Mouse (Mus musculus) CH12.LX (cell line): ENCODE data around the gene Ptpn4. TPM values are rescaled to one million over a fixed set of nuclear protein-coding genes. Genes with fewer than 3 reads are reported as not detected.

Experiments
- DNase-seq: peaks from one replicate; pipeline ENCODE4 v3.0.0-alpha.2; 2013; ENCODE audit errors: extremely low read depth
- H3K27ac ChIP-seq: 2 replicates; pipeline ENCODE4 v1.5.1; 2012; ENCODE audit warnings: low read depth, mild to moderate bottlenecking, control low read depth, moderate library complexity; ENCODE audit not compliant: insufficient read depth
- H3K27me3 ChIP-seq: replicated peaks from 2 replicates; pipeline ENCODE3; 2012; ENCODE audit warnings: inconsistent platforms
- H3K36me3 ChIP-seq, 2 experiments: replicated peaks in 1 of 2; 2 replicates each; pipeline versions ENCODE3 to v1.6.1; 2012; ENCODE audit warnings: inconsistent platforms in 1 of 2, low read length in 1 of 2, mild to moderate bottlenecking in 1 of 2, mixed read lengths in 1 of 2, moderate library complexity in 1 of 2; ENCODE audit not compliant: control insufficient read depth in 1 of 2, insufficient read depth in 1 of 2
- H3K4me1 ChIP-seq, 2 experiments: 2 replicates each; pipeline ENCODE4 v1.6.1; 2012; ENCODE audit warnings: inconsistent platforms in 1 of 2, moderate library complexity in 1 of 2; ENCODE audit not compliant: insufficient read depth in 2 of 2, control insufficient read depth in 1 of 2
- H3K4me2 ChIP-seq: 2 replicates; pipeline ENCODE4 v1.6.1; 2012; ENCODE audit warnings: low read depth, mild to moderate bottlenecking, control low read depth; ENCODE audit not compliant: poor library complexity, insufficient read depth, severe bottlenecking
- H3K4me3 ChIP-seq, 3 experiments: fragments of 150-350 bp in 1 of 3; sonication (generic) in 1 of 3; replicated peaks in 1 of 3; 2 replicates each; pipeline versions ENCODE3 to v1.5.1; 2011 to 2012; ENCODE audit warnings: low read depth in 2 of 3, low read length in 2 of 3, mild to moderate bottlenecking in 2 of 3, moderate library complexity in 2 of 3, control low read depth in 1 of 3, improper control_type of control experiment in 1 of 3, inconsistent platforms in 1 of 3, mixed read lengths in 1 of 3; ENCODE audit not compliant: poor library complexity in 1 of 3
- H3K79me2 ChIP-seq: replicated peaks from 2 replicates; pipeline ENCODE4 v1.6.1; 2012; ENCODE audit warnings: mild to moderate bottlenecking, moderate library complexity; ENCODE audit not compliant: control insufficient read depth, poor library complexity, insufficient read depth, severe bottlenecking; ENCODE audit errors: extremely low read depth
- H3K9ac ChIP-seq: 2 replicates; pipeline ENCODE4 v1.6.1; 2012; ENCODE audit warnings: low read depth, mild to moderate bottlenecking, control low read depth, moderate library complexity; ENCODE audit not compliant: insufficient read depth
- H3K9me3 ChIP-seq: replicated peaks from 2 replicates; pipeline ENCODE3; 2012; ENCODE audit warnings: low read length, inconsistent platforms, mixed read lengths
- BHLHE40 ChIP-seq: IDR thresholded peaks from 2 replicates; pipeline ENCODE4 v1.6.1; 2011; ENCODE audit warnings: mild to moderate bottlenecking, low read depth, low read length, improper control_type of control experiment
- CHD1 ChIP-seq: IDR thresholded peaks from 2 replicates; pipeline ENCODE4 v1.6.1; 2012; ENCODE audit warnings: low read depth, low read length, improper control_type of control experiment, inconsistent platforms
- CHD2 ChIP-seq: IDR thresholded peaks from 2 replicates; pipeline ENCODE4 v1.6.1; 2011; ENCODE audit warnings: low read length, improper control_type of control experiment
- CTCF ChIP-seq, 2 experiments: IDR thresholded peaks in 1 of 2; conservative IDR thresholded peaks in 1 of 2; 2 replicates each; pipeline ENCODE4 v1.5.1; 2011 to 2012; ENCODE audit warnings: low read depth in 2 of 2, low read length in 2 of 2, improper control_type of control experiment in 1 of 2, inconsistent platforms in 1 of 2, mild to moderate bottlenecking in 1 of 2, moderate library complexity in 1 of 2
- ELF1 ChIP-seq: IDR thresholded peaks from 2 replicates; pipeline ENCODE4 v1.6.1; 2014; ENCODE audit warnings: low read depth, mild to moderate bottlenecking, inconsistent platforms, low read length, improper control_type of control experiment
- EP300 ChIP-seq: IDR thresholded peaks from 2 replicates; pipeline ENCODE4 v1.6.1; 2011; ENCODE audit warnings: low read length, improper control_type of control experiment
- GABPA ChIP-seq: IDR thresholded peaks from 2 replicates; pipeline ENCODE4 v1.6.1; 2012; ENCODE audit warnings: low read depth, low read length, improper control_type of control experiment, inconsistent platforms; ENCODE audit not compliant: insufficient replicate concordance
- HCFC1 ChIP-seq: IDR thresholded peaks from 2 replicates; pipeline ENCODE4 v1.6.1; 2012; ENCODE audit warnings: low read depth, mild to moderate bottlenecking, inconsistent platforms, low read length, improper control_type of control experiment
- JUN ChIP-seq: IDR thresholded peaks from 2 replicates; pipeline ENCODE4 v1.6.1; 2011; ENCODE audit warnings: low read depth, mild to moderate bottlenecking, low read length, improper control_type of control experiment, moderate library complexity; ENCODE audit not compliant: insufficient read depth
- JUND ChIP-seq: conservative IDR thresholded peaks from 2 replicates; pipeline ENCODE4 v1.6.1; 2011; ENCODE audit warnings: low read depth, low read length, improper control_type of control experiment
- KAT2A ChIP-seq: IDR thresholded peaks from 2 replicates; pipeline ENCODE4 v1.6.1; 2012; ENCODE audit warnings: low read length, improper control_type of control experiment, inconsistent platforms; ENCODE audit not compliant: insufficient replicate concordance
- MAFK ChIP-seq: IDR thresholded peaks from 2 replicates; pipeline ENCODE4 v1.6.1; 2011; ENCODE audit warnings: low read length, improper control_type of control experiment; ENCODE audit not compliant: insufficient replicate concordance
- MAX ChIP-seq: IDR thresholded peaks from 2 replicates; pipeline ENCODE4 v1.6.1; 2011; ENCODE audit warnings: low read length, improper control_type of control experiment
- MEF2A ChIP-seq: IDR thresholded peaks from 2 replicates; pipeline ENCODE4 v1.6.1; 2014; ENCODE audit warnings: low read depth, mild to moderate bottlenecking, inconsistent platforms, low read length, improper control_type of control experiment, borderline replicate concordance
- NELFE ChIP-seq: IDR thresholded peaks from 2 replicates; pipeline ENCODE4 v1.6.1; 2011; ENCODE audit warnings: low read depth, low read length, improper control_type of control experiment
- POLR2A ChIP-seq: IDR thresholded peaks from 2 replicates; pipeline ENCODE4 v1.6.1; 2011; ENCODE audit warnings: low read depth, mild to moderate bottlenecking, improper control_type of control experiment, low read length
- RAD21 ChIP-seq: IDR thresholded peaks from 2 replicates; pipeline ENCODE4 v1.6.1; 2011; ENCODE audit warnings: low read depth, mild to moderate bottlenecking, low read length, improper control_type of control experiment, moderate library complexity
- SIN3A ChIP-seq: IDR thresholded peaks from 2 replicates; pipeline ENCODE4 v1.6.1; 2012; ENCODE audit warnings: low read length, improper control_type of control experiment, inconsistent platforms
- SMC3 ChIP-seq: IDR thresholded peaks from 2 replicates; pipeline ENCODE4 v1.6.1; 2011; ENCODE audit warnings: low read depth, low read length, improper control_type of control experiment
- TBP ChIP-seq: conservative IDR thresholded peaks from 2 replicates; pipeline ENCODE4 v1.6.1; 2011; ENCODE audit warnings: low read depth, low read length, improper control_type of control experiment
- TCF12 ChIP-seq: IDR thresholded peaks from 2 replicates; pipeline ENCODE4 v1.6.1; 2014; ENCODE audit warnings: low read depth, mild to moderate bottlenecking, inconsistent platforms, low read length, improper control_type of control experiment
- UBTF ChIP-seq: IDR thresholded peaks from 2 replicates; pipeline ENCODE4 v1.6.1; 2012; ENCODE audit warnings: low read depth, mild to moderate bottlenecking, inconsistent platforms, low read length, improper control_type of control experiment, moderate library complexity
- USF1 ChIP-seq: IDR thresholded peaks from 2 replicates; pipeline ENCODE4 v1.6.1; 2014; ENCODE audit warnings: low read depth, mild to moderate bottlenecking, inconsistent platforms, low read length, improper control_type of control experiment
- USF2 ChIP-seq: conservative IDR thresholded peaks from 2 replicates; pipeline ENCODE4 v1.6.1; 2011; ENCODE audit warnings: low read depth, low read length, improper control_type of control experiment
- ZC3H11A ChIP-seq: IDR thresholded peaks from 2 replicates; pipeline ENCODE4 v1.6.1; 2012; ENCODE audit warnings: low read depth, mild to moderate bottlenecking, inconsistent platforms, low read length, improper control_type of control experiment
- ZMIZ1 ChIP-seq: IDR thresholded peaks from 2 replicates; pipeline ENCODE4 v1.6.1; 2012; ENCODE audit warnings: low read depth, mild to moderate bottlenecking, inconsistent platforms, low read length, improper control_type of control experiment
- ZNF384 ChIP-seq: IDR thresholded peaks from 2 replicates; pipeline ENCODE4 v1.6.1; 2012; ENCODE audit warnings: low read depth, low read length, improper control_type of control experiment, inconsistent platforms
- dilution Hi-C: fragments of 300-500 bp; cut with MboI; formaldehyde crosslinking; loops from 2 replicates; pipeline ENCODE4 v1.14.3; 2020; ENCODE audit warnings: low sequenced_read_pairs; ENCODE audit not compliant: extremely low pct_unique_long_range_greater_than_20kb, extremely low pct_ligation_motif_present
- in situ Hi-C: fragments of 300-500 bp; cut with MboI; formaldehyde crosslinking; loops from 3 replicates; pipeline ENCODE4 v1.14.3; 2019; ENCODE audit warnings: low sequenced_read_pairs, low pct_ligation_motif_present, low pct_unique_long_range_greater_than_20kb, mixed read lengths
- polyA plus RNA-seq: library from polyadenylated mRNA; unstranded; fragments of >175 nt; gene quantifications from 2 replicates; pipeline ENCODE4 v1.2.1, GENCODE M21; 2012; ENCODE audit warnings: low read depth; ENCODE audit not compliant: insufficient read length
- total RNA-seq, 2 experiments: library from RNA; depleted of rRNA; stranded (reverse); fragments of 300-350 nt in 1 of 2; fragments of >200 nt in 1 of 2; gene quantifications; 2 replicates each; pipeline ENCODE4 v1.2.3; 2012 to 2014

Gene Ptpn4
- total and polyA plus RNA-seq, 3 experiments, result 8.5 to 14.1 (median 8.5) TPM

GRCm38 (mm10) chr1:119648205-119649111, 189.0 kb downstream of the Ptpn4 start, which contains the start of gene Epb41l5:
Gene Epb41l5, minus strand, starts transcription at chr1:119649000.
- in situ Hi-C loops, result no loop called here
- peak within 1 kb of the TSS; percentile 79 for H3K4me2 ChIP-seq

GRCm38 (mm10) chr1:119646356-119646755, 191.1 kb downstream of the Ptpn4 start:
- H3K27ac ChIP-seq, result no peak overlapping the region
- H3K4me1 ChIP-seq, result peaks cover 0 to 4% of the 10 kb centered on the region in 2 experiments; a peak in 1 of 4 replicates
- in situ Hi-C loops (no loop called here), dilution Hi-C loops (no loop called here)
- H3K4me3 ChIP-seq, result no peak overlapping the region
- H3K9me3 ChIP-seq, result no peaks in the 10 kb centered on the region
- peaks cover 4 to 6% of the 10 kb centered on the region in 2 experiments for H3K36me3 ChIP-seq
- H3K79me2 ChIP-seq, result no peaks in the 10 kb centered on the region; the same call in 1 of the 2 replicates
- no peak overlapping the region for H3K4me2 ChIP-seq
- no peak overlapping the region for H3K9ac ChIP-seq
- no peak for DNase-seq
- H3K27me3 ChIP-seq, result peaks cover 3% of the 10 kb centered on the region
- TF ChIP-seq CHD1 (no peak), ZC3H11A (no peak), RAD21 (no peak), POLR2A (no peak), GABPA (no peak), MAX (no peak), USF2 (no peak), UBTF (no peak), CTCF (conservative IDR thresholded peaks at IDR 0.05 in 1 of 2, IDR thresholded peaks at IDR 0.05 in 1 of 2; ENCODE audit: low read depth in 2 of 2, low read length in 2 of 2) (no peak), HCFC1 (no peak), ZNF384 (no peak), MAFK (no peak), KAT2A (no peak), TBP (no peak), JUND (no peak), EP300 (no peak)

More at GRCm38 (mm10) chr1:119648205-119649111, 189.0 kb downstream of the Ptpn4 start, which contains the start of gene Epb41l5:
- Histone ChIP-seq H3K4me1 (peaks cover 0 to 4% of the 10 kb centered on the region in 2 experiments; a peak in 1 of 4 replicates), H3K9me3 (no peaks in the 10 kb centered on the region), H3K27ac (no peak within 1 kb of the TSS), H3K36me3 (no peaks in the 10 kb centered on the region), H3K4me3 (peak within 1 kb of the TSS; percentile 80 to 94 (median 86)), H3K9ac (peak within 1 kb of the TSS; percentile 45), H3K27me3 (peaks cover 3% of the 10 kb centered on the region), H3K79me2 (no peaks in the 10 kb centered on the region; the same call in 1 of the 2 replicates)
- TF ChIP-seq RAD21, result no peak
- peak; percentile 13; the same call in 1 of the 2 replicates for TF ChIP-seq MEF2A
- TF ChIP-seq BHLHE40, result peak; percentile 40; the same call in 1 of the 2 replicates
- TF ChIP-seq ELF1, result peak; percentile 72
- TF ChIP-seq SMC3, result no peak
- TF ChIP-seq USF1, result no peak
- no peak for TF ChIP-seq GABPA
- peak; percentile 88; the same call in 1 of the 2 replicates for TF ChIP-seq UBTF
- TF ChIP-seq KAT2A, result 0 out of 2 replicates have a peak, but pooled peaks have one; percentile 41
- TF ChIP-seq HCFC1, result peak; percentile 48; the same call in 1 of the 2 replicates
- peak; percentile 20; the same call in 1 of the 2 replicates for TF ChIP-seq TCF12
- TF ChIP-seq POLR2A, result peak; percentile 43; the same call in 1 of the 2 replicates
- TF ChIP-seq CHD2, result no peak
- TF ChIP-seq TBP, result peak; percentile 68; the same call in 1 of the 2 replicates
- no peak for TF ChIP-seq JUN
- 0 out of 2 replicates have a peak, but pooled peaks have one; percentile 51 for TF ChIP-seq NELFE
- TF ChIP-seq SIN3A, result peak; percentile 66
- peak; percentile 59; the same call in 1 of the 2 replicates for TF ChIP-seq ZMIZ1
- peak; percentile 84 for DNase-seq
- dilution Hi-C loops, result no loop called here
